Mouse (Mus musculus) embryonic facial prominence, embryonic 10.5 days (tissue): ENCODE results near the gene Ccdc28b. TPM values are rescaled to one million over a fixed set of nuclear protein-coding genes. Genes with fewer than 3 reads are reported as not detected.

ENCODE experiments used
- DNase-seq: peaks from one replicate; pipeline ENCODE4 v3.0.0-alpha.2; 2017; ENCODE audit warnings: low spot score
- H3K27ac ChIP-seq: fragments of 300-500 bp; sonication (generic); replicated peaks from 2 replicates; pipeline ENCODE4 v1.5.1; 2016; ENCODE audit warnings: mild to moderate bottlenecking
- H3K27me3 ChIP-seq: fragments of 300-500 bp; sonication (generic); replicated peaks from 2 replicates; pipeline ENCODE4 v1.6.1; 2016; ENCODE audit warnings: low read depth, mild to moderate bottlenecking; ENCODE audit not compliant: poor library complexity, severe bottlenecking
- H3K36me3 ChIP-seq: fragments of 300-500 bp; sonication (generic); replicated peaks from 2 replicates; pipeline ENCODE4 v1.6.1; 2016; ENCODE audit warnings: mild to moderate bottlenecking, moderate library complexity
- H3K4me1 ChIP-seq: fragments of 300-500 bp; sonication (generic); 2 replicates; pipeline ENCODE4 v1.6.1; 2016
- H3K4me3 ChIP-seq: fragments of 300-500 bp; sonication (generic); 2 replicates; pipeline ENCODE4 v1.5.1; 2016; ENCODE audit warnings: mild to moderate bottlenecking, moderate library complexity
- H3K9me3 ChIP-seq: fragments of 300-500 bp; sonication (generic); 2 replicates; pipeline ENCODE4 v1.6.1; 2016; ENCODE audit warnings: mild to moderate bottlenecking
- WGBS: fragments of 180-500 bp; shearing (Covaris S2); methylation state at CpG from one replicate; pipeline ENCODE4 v1.1.7; 2016; 5-methylcytosine and 5-hydroxymethylcytosine counted together
- polyA plus RNA-seq: library from polyadenylated mRNA; unstranded; fragments of >200 nt; fragmentation: Nextera tagmentation; extraction: Ambion mirVana; gene quantifications from 2 replicates; pipeline ENCODE4 v1.2.1, GENCODE M21; 2016

Gene Ccdc28b
- polyA plus RNA-seq, 1 experiment from 2014 or later: 44.1 TPM

GRCm38 (mm10) chr4:129575171-129575844 lies 48.4 kb downstream of the Ccdc28b start:
- peak; percentile 22 for DNase-seq

DNA sequence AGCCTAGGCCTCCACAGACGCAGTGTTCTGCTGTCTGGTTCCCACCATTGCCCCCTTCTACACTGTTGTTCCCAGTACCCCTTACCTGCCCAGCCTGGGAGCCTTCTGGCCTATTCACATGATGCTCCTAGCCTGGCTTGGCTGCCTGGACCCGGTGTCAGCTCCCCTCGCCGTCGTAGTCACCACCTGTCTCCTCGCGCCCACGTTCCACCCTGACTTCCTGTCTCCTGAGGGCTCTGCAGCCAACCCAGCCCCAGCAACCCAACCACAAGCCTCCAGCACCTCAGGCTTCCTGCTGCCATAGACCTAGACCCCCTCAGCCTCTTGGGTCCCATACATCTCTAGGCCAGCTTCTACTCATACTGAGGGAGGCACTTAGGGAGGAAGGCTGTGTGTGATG lies 50.3 kb downstream of the Ccdc28b start, which contains the start of gene Lck:
Gene Lck, minus strand, starts transcription at position 212 of the 400 bp plus-strand sequence.
- Histone ChIP-seq H3K27ac (no peak within 1 kb of the TSS), H3K27me3 (peaks cover 8% of the 10 kb centered on the region; the same call in 1 of the 2 replicates), H3K4me1 (peaks cover 13% of the 10 kb centered on the region), H3K4me3 (no peak within 1 kb of the TSS), H3K36me3 (no peaks in the 10 kb centered on the region), H3K9me3 (no peaks in the 10 kb centered on the region)
- 92% methylated on average over 8 of the region's 8 CpGs for WGBS
- DNase-seq: no peak

More at GRCm38 (mm10) chr4:129575171-129575844, 48.4 kb downstream of the Ccdc28b start:
- 58% methylated on average over 7 of the region's 8 CpGs for WGBS
- Histone ChIP-seq H3K4me3 (no peak overlapping the region), H3K27me3 (peaks cover 10% of the 10 kb centered on the region; the same call in 1 of the 2 replicates), H3K36me3 (no peaks in the 10 kb centered on the region), H3K27ac (peak overlapping the region; percentile 65), H3K4me1 (peaks cover 13% of the 10 kb centered on the region), H3K9me3 (no peaks in the 10 kb centered on the region)

DNA sequence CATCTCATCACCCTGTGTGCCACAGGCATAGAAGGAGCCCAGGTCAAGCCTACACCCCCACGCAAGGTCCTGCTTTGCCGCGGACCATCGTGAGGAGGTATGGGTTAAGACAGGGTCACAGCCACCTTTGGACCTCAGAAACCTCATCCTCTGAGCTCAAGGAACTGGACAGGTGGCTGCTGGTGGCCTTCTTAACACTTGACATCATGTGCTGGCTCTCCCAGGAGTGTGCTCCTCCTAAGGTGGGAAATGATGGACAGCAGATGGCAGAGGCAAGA lies 50.7 kb downstream of the Ccdc28b start:
- Histone ChIP-seq H3K4me3 (no peak overlapping the region), H3K9me3 (no peaks in the 10 kb centered on the region), H3K4me1 (peaks cover 13% of the 10 kb centered on the region), H3K27me3 (peaks cover 6% of the 10 kb centered on the region; the same call in 1 of the 2 replicates), H3K27ac (no peak overlapping the region), H3K36me3 (no peaks in the 10 kb centered on the region)
- 94% methylated on average over 4 of the region's 4 CpGs for whole genome bisulfite sequencing
- DNase-seq: no peak

GRCm38 (mm10) chr4:129572236-129573092 lies 51.3 kb downstream of the Ccdc28b start:
- WGBS: 83% methylated on average over 13 of the region's 13 CpGs
- Histone ChIP-seq H3K9me3 (no peaks in the 10 kb centered on the region), H3K4me3 (no peak overlapping the region), H3K27ac (no peak overlapping the region), H3K36me3 (no peaks in the 10 kb centered on the region), H3K27me3 (peaks cover 6% of the 10 kb centered on the region; the same call in 1 of the 2 replicates), H3K4me1 (peaks cover 13% of the 10 kb centered on the region)
- no peak for DNase-seq

- DNase-seq: no peak
- H3K4me3 ChIP-seq: no peak overlapping the region
- H3K4me1 ChIP-seq: peaks cover 7% of the 10 kb centered on the region
- 79% methylated on average over 8 of the region's 8 CpGs for WGBS
- H3K27me3 ChIP-seq: no peaks in the 10 kb centered on the region
- no peak overlapping the region for H3K27ac ChIP-seq
- H3K9me3 ChIP-seq: no peaks in the 10 kb centered on the region
- no peaks in the 10 kb centered on the region for H3K36me3 ChIP-seq
These were observed 52.1 kb downstream of the Ccdc28b start for GRCm38 (mm10) chr4:129571551-129572084.

- Histone ChIP-seq H3K27ac (no peak overlapping the region), H3K36me3 (no peaks in the 10 kb centered on the region), H3K27me3 (no peaks in the 10 kb centered on the region), H3K4me3 (no peak overlapping the region), H3K4me1 (peaks cover 2% of the 10 kb centered on the region), H3K9me3 (no peaks in the 10 kb centered on the region)
- WGBS: 91% methylated on average over 6 of the region's 6 CpGs
- DNase-seq: no peak
These were observed 53.7 kb downstream of the Ccdc28b start for GRCm38 (mm10) chr4:129570028-129570427.

Other genes with a start within 250 kb of the Ccdc28b start
- gene Zbtb8a, start 245.8 kb downstream of the Ccdc28b start, polyA plus RNA-seq: 6.0 and 6.6 TPM in 2 replicates
- 2.0 and 2.4 TPM in 2 replicates for gene Zbtb8b, start 183.1 kb downstream of the Ccdc28b start, polyA plus RNA-seq
- 19.7 and 21.5 TPM in 2 replicates for gene Bsdc1, start 162.4 kb downstream of the Ccdc28b start, polyA plus RNA-seq
- gene Tssk3, start 132.9 kb downstream of the Ccdc28b start, polyA plus RNA-seq: not detected in 2 replicates
- gene Fam229a, start 132.8 kb downstream of the Ccdc28b start, polyA plus RNA-seq: not detected in 2 replicates
- gene Marcksl1, start 110.4 kb downstream of the Ccdc28b start, polyA plus RNA-seq: 1,428 and 1,442 TPM in 2 replicates
- 302 and 304 TPM in 2 replicates for gene Hdac1, start 81.2 kb downstream of the Ccdc28b start, polyA plus RNA-seq
- gene Lck, start 50.3 kb downstream of the Ccdc28b start, polyA plus RNA-seq: 9.3 and 12.6 TPM in 2 replicates
- gene Fam167b, start 45.4 kb downstream of the Ccdc28b start, polyA plus RNA-seq: 1.9 and 2.0 TPM in 2 replicates
- gene Eif3i, start 23.3 kb downstream of the Ccdc28b start, polyA plus RNA-seq: 290 and 302 TPM in 2 replicates
- 222 and 226 TPM in 2 replicates for gene Tmem234, start 23.3 kb downstream of the Ccdc28b start, polyA plus RNA-seq
- 1.0 and 1.4 TPM in 2 replicates for gene Dcdc2b, start 9.7 kb downstream of the Ccdc28b start, polyA plus RNA-seq
- gene Iqcc, start 4.8 kb downstream of the Ccdc28b start, polyA plus RNA-seq: 27.7 and 28.5 TPM in 2 replicates
- gene Txlna, start 17.1 kb upstream of the Ccdc28b start, polyA plus RNA-seq: 115 and 117 TPM in 2 replicates
- 14.0 and 15.1 TPM in 2 replicates for gene Kpna6, start 48.8 kb upstream of the Ccdc28b start, polyA plus RNA-seq
- 14.3 and 14.7 TPM in 2 replicates for gene Tmem39b, start 72.9 kb upstream of the Ccdc28b start, polyA plus RNA-seq
- gene Khdrbs1, start 118.4 kb upstream of the Ccdc28b start, polyA plus RNA-seq: 156 and 166 TPM in 2 replicates
- gene Ptp4a2, start 187.3 kb upstream of the Ccdc28b start, polyA plus RNA-seq: 284 and 296 TPM in 2 replicates